In genomic region chr8:3630647-3631477, GRCm38 (mm10) we compare ENCODE assay signal across 8 mouse cellular contexts. TPM values are rescaled to one million over a fixed set of nuclear protein-coding genes. Genes with fewer than 3 reads are reported as not detected.
A peak's percentile ranks its signal among the peaks of the same experiment; 100 is the strongest.
DNase-seq lines count a peak whose midpoint lies in the region; ATAC-seq and TF ChIP-seq lines count a peak whose summit lies in the region.

Gene Stxbp2, plus strand, starts transcription at chr8:3630955.

- TF ChIP-seq CTCF in lung, adult 2 months (IDR thresholded peaks at IDR 0.05; ENCODE audit: insufficient read depth, low read length), result no peak

- intact Hi-C loops in heart, postnatal 14 days (cut with DNase I), result no loop called here

- no peaks in the 10 kb centered on the region for H3K9me3 ChIP-seq in embryonic facial prominence, embryonic 11.5 days (replicated peaks; ENCODE audit: control insufficient read depth, low read length)
- H3K9me3 ChIP-seq in neural tube, embryonic 14.5 days (ENCODE audit: control insufficient read depth, low read length), result no peaks in the 10 kb centered on the region

- no peak within 1 kb of the TSS for H3K27ac ChIP-seq in embryonic facial prominence, embryonic 11.5 days (replicated peaks; ENCODE audit: low read depth, low read length)
- no peak within 1 kb of the TSS for H3K27ac ChIP-seq in neural tube, embryonic 14.5 days (ENCODE audit: low read depth, low read length)

- H3K27me3 ChIP-seq in embryonic facial prominence, embryonic 11.5 days (ENCODE audit: control insufficient read depth, insufficient read depth, low read length), result peaks cover 2% of the 10 kb centered on the region; the same call in 1 of the 2 replicates
- no peaks in the 10 kb centered on the region for H3K27me3 ChIP-seq in neural tube, embryonic 14.5 days (ENCODE audit: control insufficient read depth, insufficient read depth, low read length)

- peak; percentile 95 for DNase-seq in CD4-positive, CD25-positive, alpha-beta regulatory T cell, adult 2 months (ENCODE audit: low read depth, low spot score)
- DNase-seq in adrenal gland, postnatal 14 days, result peak; percentile 88
- peak; percentile 70 for DNase-seq in embryonic facial prominence, embryonic 11.5 days (ENCODE audit: low spot score)
- peak; percentile 45 to 58 for DNase-seq in heart, postnatal 14 days
- peak; percentile 67 to 77 for DNase-seq in layer of hippocampus, adult 18-20 months (ENCODE audit: low spot score in 2 of 2)
- DNase-seq in lung, adult 2 months, result peak; percentile 79
- DNase-seq in testis, postnatal 14 days (ENCODE audit: low spot score), result peak; percentile 81

- H3K4me1 ChIP-seq in embryonic facial prominence, embryonic 11.5 days (ENCODE audit: control insufficient read depth, insufficient read depth, low read length), result no peaks in the 10 kb centered on the region
- no peaks in the 10 kb centered on the region for H3K4me1 ChIP-seq in lung, adult 2 months (ENCODE audit: control insufficient read depth, insufficient read depth, low read length)
- no peaks in the 10 kb centered on the region for H3K4me1 ChIP-seq in neural tube, embryonic 14.5 days (ENCODE audit: control insufficient read depth, insufficient read depth, low read length)

- no peaks in the 10 kb centered on the region for H3K36me3 ChIP-seq in embryonic facial prominence, embryonic 11.5 days (replicated peaks; ENCODE audit: control insufficient read depth, insufficient read depth, low read depth, low read length)
- no peaks in the 10 kb centered on the region for H3K36me3 ChIP-seq in neural tube, embryonic 14.5 days (ENCODE audit: control insufficient read depth, insufficient read depth, low read length)

- peak within 1 kb of the TSS; percentile 49 for H3K4me3 ChIP-seq in embryonic facial prominence, embryonic 11.5 days (ENCODE audit: low read depth, low read length)
- peak within 1 kb of the TSS; percentile 81 for H3K4me3 ChIP-seq in lung, adult 2 months (replicated peaks; ENCODE audit: extremely low read depth, low read depth, low read length)
- H3K4me3 ChIP-seq in neural tube, embryonic 14.5 days (ENCODE audit: low read depth, low read length), result peak within 1 kb of the TSS; percentile 35

- WGBS in embryonic facial prominence, embryonic 11.5 days, result 8% methylated on average over 47 of the region's 47 CpGs
- 5% methylated on average over 47 of the region's 47 CpGs for WGBS in lung, adult 2 months
- WGBS in neural tube, embryonic 14.5 days, result 5% methylated on average over 47 of the region's 47 CpGs

- H3K9ac ChIP-seq in embryonic facial prominence, embryonic 11.5 days (replicated peaks; ENCODE audit: low read length), result peak within 1 kb of the TSS; percentile 56
- peak within 1 kb of the TSS; percentile 5 for H3K9ac ChIP-seq in neural tube, embryonic 14.5 days (replicated peaks; ENCODE audit: low read depth, low read length)

- peak within 1 kb of the TSS; percentile 69 for H3K4me2 ChIP-seq in embryonic facial prominence, embryonic 11.5 days (ENCODE audit: low read depth, low read length)
- peak within 1 kb of the TSS; percentile 66 for H3K4me2 ChIP-seq in neural tube, embryonic 14.5 days (ENCODE audit: low read depth, low read length)

- peak; percentile 68 for ATAC-seq in embryonic facial prominence, embryonic 11.5 days (replicated peaks; ENCODE audit: insufficient number of reproducible peaks, low FRiP score, low TSS enrichment, low read depth)
- peak; percentile 74 for ATAC-seq in neural tube, embryonic 14.5 days (ENCODE audit: low read depth)

- TF ChIP-seq POLR2A in lung, adult 2 months (IDR thresholded peaks at IDR 0.05; ENCODE audit: borderline replicate concordance, extremely low read depth, low read depth, low read length), result peak; percentile 64; the same call in 1 of the 2 replicates

RNA-seq across cellular contexts. Expression of gene Stxbp2, which starts in this region (rescaled TPM):
- total RNA-seq in adrenal gland, postnatal 14 days (2021), result 79.6 and 116 TPM in 2 replicates
- polyA plus RNA-seq in embryonic facial prominence, embryonic 11.5 days (2014; fragmentation: Nextera tagmentation; extraction: Ambion mirVana), result 24.9 and 26.5 TPM in 2 replicates
- total RNA-seq in heart, postnatal 14 days (2021), result 10 to 100 TPM in 1 of 2 experiments, 1 to 10 TPM in 1; 7.7 to 10.1 TPM
- total RNA-seq in layer of hippocampus, adult 18-20 months (2021), result 10 to 100 TPM; 43.6 to 52.5 TPM
- polyA plus RNA-seq in lung, adult 2 months (2012; rRNA removed), result 115 and 153 TPM in 2 replicates
- 33.7 and 40.4 TPM in 2 replicates for polyA plus RNA-seq in neural tube, embryonic 14.5 days (2014; fragmentation: Nextera tagmentation; extraction: Ambion mirVana)
